In the genomic region with DNA sequence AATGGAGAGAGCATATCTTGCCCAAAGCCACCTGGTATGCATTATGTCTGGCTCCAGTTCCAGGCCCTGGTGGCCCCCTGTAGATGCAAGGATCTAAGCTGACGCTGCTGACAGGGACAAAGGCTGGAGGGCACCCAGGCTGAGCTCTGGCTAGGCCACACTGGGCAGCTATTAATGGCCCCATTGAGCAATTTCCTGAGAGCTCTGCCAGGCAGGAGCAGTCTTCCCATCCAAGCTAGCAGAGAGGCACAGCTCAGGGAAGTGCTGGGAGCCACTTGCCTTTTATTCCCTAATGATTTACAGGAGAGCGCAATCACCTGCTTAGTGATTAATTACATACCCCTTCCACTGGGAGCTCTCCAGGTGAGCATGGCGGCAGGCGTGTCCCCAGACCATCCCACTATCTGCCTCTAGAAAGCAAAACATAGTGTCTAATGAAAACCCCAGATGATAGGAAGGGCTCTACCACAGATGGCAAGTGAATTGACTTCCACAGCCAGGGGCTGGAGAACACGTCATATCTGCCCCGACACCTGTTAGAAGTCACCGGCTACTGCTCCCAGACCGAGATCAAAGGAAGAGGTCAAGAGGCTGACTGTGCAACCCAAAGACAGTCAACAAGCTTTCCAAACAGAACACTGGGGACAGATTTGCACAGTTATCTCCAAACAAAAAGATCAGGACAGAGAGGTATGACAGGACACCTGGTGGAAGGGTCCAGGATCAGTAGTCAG, we compare ENCODE assay signal across 11 mouse cellular contexts. TPM values are rescaled to one million over a fixed set of nuclear protein-coding genes. Genes with fewer than 3 reads are reported as not detected.
A peak's percentile ranks its signal among the peaks of the same experiment; 100 is the strongest.
DNase-seq lines count a peak whose midpoint lies in the region; ATAC-seq and TF ChIP-seq lines count a peak whose summit lies in the region.
"Had no signal": no experiment of that assay in that cellular context is flagged by ENCODE, and none has a peak within 500 bp of the region (broad histone marks: within the 10 kb centered on the region; RNA-seq: fewer than 3 reads in every experiment).

No protein-coding gene starts in this region.

- peak; percentile 85 for DNase-seq in adrenal gland, adult 2 months
- no peak for DNase-seq in adrenal gland, adult 8-10 months
- peak; percentile 76 for DNase-seq in adrenal gland, postnatal 14 days
- peak; percentile 47 for DNase-seq in kidney, adult 18-20 months
- DNase-seq in liver, postnatal 0 days: peak; percentile 54
- DNase-seq in embryo, embryonic 11 days: no peak
- no peak for DNase-seq in cerebellum, postnatal 36 days
- DNase-seq: thymus, adult 18-20 months had no signal

- peaks cover 24% of the 10 kb centered on the region for H3K4me1 ChIP-seq in liver, postnatal 0 days (ENCODE audit: insufficient read depth)
- H3K4me1 ChIP-seq in hindbrain, embryonic 12.5 days: peaks cover 7% of the 10 kb centered on the region

- peak; percentile 88 for ATAC-seq in liver, postnatal 0 days
- ATAC-seq in hindbrain, embryonic 12.5 days (ENCODE audit: low FRiP score): no peak

- no peak; the same call in 1 of the 2 replicates for TF ChIP-seq CTCF in liver, postnatal 0 days (IDR thresholded peaks at IDR 0.05; ENCODE audit: low read depth)

- WGBS in liver, postnatal 0 days (ENCODE audit: insufficient replicate concordance): 51% methylated on average over 8 of the region's 8 CpGs
- WGBS in hindbrain, embryonic 12.5 days: 74% methylated on average over 8 of the region's 8 CpGs

- no peaks in the 10 kb centered on the region for H3K27me3 ChIP-seq in liver, postnatal 0 days (ENCODE audit: insufficient read depth, low read length)
- H3K27me3 ChIP-seq in hindbrain, embryonic 12.5 days: no peaks in the 10 kb centered on the region
- H3K27me3 ChIP-seq: embryonic facial prominence, embryonic 12.5 days; heart, embryonic 15.5 days had no signal

- no peak overlapping the region for H3K4me3 ChIP-seq in liver, postnatal 0 days (ENCODE audit: low read depth, low read length)
- no peak overlapping the region for H3K4me3 ChIP-seq in hindbrain, embryonic 12.5 days
- H3K4me3 ChIP-seq: embryonic facial prominence, embryonic 12.5 days; heart, embryonic 15.5 days had no signal

- TF ChIP-seq EP300 in liver, postnatal 0 days (IDR thresholded peaks at IDR 0.05; ENCODE audit: low read depth): no peak

- H3K9ac ChIP-seq in liver, postnatal 0 days (replicated peaks): peak overlapping the region; percentile 48
- H3K9ac ChIP-seq in hindbrain, embryonic 12.5 days: no peak overlapping the region
- H3K9ac ChIP-seq: embryonic facial prominence, embryonic 12.5 days; heart, embryonic 15.5 days had no signal

- H3K4me2 ChIP-seq in liver, postnatal 0 days (ENCODE audit: low read depth, low read length): peak overlapping the region; percentile 29; the same call in 1 of the 2 replicates
- H3K4me2 ChIP-seq in hindbrain, embryonic 12.5 days (replicated peaks): no peak overlapping the region
- H3K4me2 ChIP-seq: embryonic facial prominence, embryonic 12.5 days; heart, embryonic 15.5 days had no signal

- H3K36me3 ChIP-seq in liver, postnatal 0 days (replicated peaks; ENCODE audit: insufficient read depth, low read length): no peaks in the 10 kb centered on the region; the same call in 1 of the 2 replicates
- H3K36me3 ChIP-seq in hindbrain, embryonic 12.5 days: peaks cover 13% of the 10 kb centered on the region; the same call in 1 of the 2 replicates

- H3K9me3 ChIP-seq in liver, postnatal 0 days (ENCODE audit: low read length): no peaks in the 10 kb centered on the region
- H3K9me3 ChIP-seq in hindbrain, embryonic 12.5 days (replicated peaks): no peaks in the 10 kb centered on the region
- H3K9me3 ChIP-seq: heart, embryonic 15.5 days had no signal

- peak overlapping the region; percentile 78 for H3K27ac ChIP-seq in liver, postnatal 0 days (ENCODE audit: low read depth)
- no peak overlapping the region for H3K27ac ChIP-seq in hindbrain, embryonic 12.5 days
- H3K27ac ChIP-seq: embryonic facial prominence, embryonic 12.5 days; heart, embryonic 15.5 days had no signal

RNA-seq across cellular contexts. Expression of a gene that starts 12.1 kb away (rescaled TPM):
- total RNA-seq in adrenal gland, adult 2 months (2021): 100 to 1,000 TPM in 1 of 2 experiments, 10 to 100 TPM in 1; 92.7 to 111 TPM
- 103 and 113 TPM in 2 replicates for polyA plus RNA-seq in adrenal gland, adult 2 months (2012; rRNA removed)
- total RNA-seq in adrenal gland, adult 8-10 months (2022): 100 to 1,000 TPM in 3 of 4 experiments, 10 to 100 TPM in 1; 99.3 to 161 (median 120) TPM
- 96.5 and 97.9 TPM in 2 replicates for total RNA-seq in adrenal gland, postnatal 14 days (2021)
- polyA plus RNA-seq in liver, postnatal 0 days (2015; fragmentation: Nextera tagmentation; extraction: Ambion mirVana): 2.7 and 3.6 TPM in 2 replicates
- 3.8 and 4.0 TPM in 2 replicates for polyA plus RNA-seq in hindbrain, embryonic 12.5 days (2016; fragmentation: Nextera tagmentation; extraction: Ambion mirVana)

RNA-seq across cellular contexts. Expression of a gene that starts 33.8 kb away (rescaled TPM):
- 10 to 100 TPM; 27.9 to 37.8 TPM for total RNA-seq in adrenal gland, adult 2 months (2021)
- 43.3 and 46.3 TPM in 2 replicates for polyA plus RNA-seq in adrenal gland, adult 2 months (2012; rRNA removed)
- total RNA-seq in adrenal gland, adult 8-10 months (2022): 10 to 100 TPM; 29.1 to 42.7 (median 32.1) TPM
- total RNA-seq in adrenal gland, postnatal 14 days (2021): 29.2 and 33.7 TPM in 2 replicates
- 48.2 and 52.7 TPM in 2 replicates for polyA plus RNA-seq in liver, postnatal 0 days (2015; fragmentation: Nextera tagmentation; extraction: Ambion mirVana)
- 37.3 and 37.5 TPM in 2 replicates for polyA plus RNA-seq in hindbrain, embryonic 12.5 days (2016; fragmentation: Nextera tagmentation; extraction: Ambion mirVana)

Comparison
In these comparisons a context has a peak if more than half of its experiments do, and no peak if none do; other contexts are left out.
1. DNase-seq: peak in adrenal gland, adult 2 months (single experiment), adrenal gland, postnatal 14 days (single experiment), kidney, adult 18-20 months (single experiment) and liver, postnatal 0 days (single experiment); none in adrenal gland, adult 8-10 months (single experiment), embryo, embryonic 11 days (single experiment) and cerebellum, postnatal 36 days (0 of 2).